Mouse (Mus musculus) cerebellum, adult 9-11 months (tissue): Measurements from ENCODE around the gene Dtx1.

Experiments used
- DNase-seq: peaks from one replicate; pipeline ENCODE4 v3.0.0; 2022

The Dtx1 gene

GRCm38 (mm10) chr5:120702969-120703368, 8.8 kb downstream of the Dtx1 start:
- DNase-seq = peak; percentile 93

GRCm38 (mm10) chr5:120702421-120702820, 9.3 kb downstream of the Dtx1 start:
- DNase-seq = peak; percentile 79

- peak; percentile 56 for DNase-seq
These were observed 10.5 kb downstream of the Dtx1 start for GRCm38 (mm10) chr5:120700996-120701790.

- DNase-seq = peak; percentile 74
These were observed 12.8 kb downstream of the Dtx1 start for GRCm38 (mm10) chr5:120698801-120699391.

- no peak for DNase-seq
These were observed 13.5 kb downstream of the Dtx1 start for GRCm38 (mm10) chr5:120698181-120698580.

GRCm38 (mm10) chr5:120696865-120697264, 14.9 kb downstream of the Dtx1 start:
- DNase-seq = peak; percentile 38

GRCm38 (mm10) chr5:120696057-120696743, 15.5 kb downstream of the Dtx1 start:
- peak; percentile 34 for DNase-seq

GRCm38 (mm10) chr5:120694695-120695074, 17.0 kb downstream of the Dtx1 start:
- DNase-seq = peak; percentile 68

GRCm38 (mm10) chr5:120693931-120694694, 17.6 kb downstream of the Dtx1 start:
- no peak for DNase-seq

- DNase-seq = no peak
These were observed 19.7 kb downstream of the Dtx1 start for GRCm38 (mm10) chr5:120692034-120692433.

GRCm38 (mm10) chr5:120690417-120690816, 21.3 kb downstream of the Dtx1 start:
- DNase-seq = no peak

- no peak for DNase-seq
These were observed 23.3 kb downstream of the Dtx1 start for GRCm38 (mm10) chr5:120688434-120688833.

GRCm38 (mm10) chr5:120687897-120688296, 23.8 kb downstream of the Dtx1 start:
- DNase-seq = no peak

- no peak for DNase-seq
These were observed 24.3 kb downstream of the Dtx1 start for GRCm38 (mm10) chr5:120687484-120687851.

GRCm38 (mm10) chr5:120686749-120687483, 24.8 kb downstream of the Dtx1 start:
- DNase-seq = no peak

GRCm38 (mm10) chr5:120685678-120686077, 26.0 kb downstream of the Dtx1 start:
- no peak for DNase-seq

GRCm38 (mm10) chr5:120682982-120683771, 28.6 kb downstream of the Dtx1 start:
- DNase-seq = peak; percentile 40

GRCm38 (mm10) chr5:120680918-120681317, 30.8 kb downstream of the Dtx1 start:
- DNase-seq = peak; percentile 38

- DNase-seq = peak; percentile 75
These were observed 31.8 kb downstream of the Dtx1 start for GRCm38 (mm10) chr5:120679676-120680555.

GRCm38 (mm10) chr5:120677516-120677915, 34.2 kb downstream of the Dtx1 start:
- peak; percentile 60 for DNase-seq
